Mouse (Mus musculus): ENCODE measurements at regions not wholly inside any gene's neighbourhood (a gene's known extent, or its start where the extent isn't known, plus 50 kb on each side); places are given as distances from the start of the nearest gene placed in this dataset.

DNA sequence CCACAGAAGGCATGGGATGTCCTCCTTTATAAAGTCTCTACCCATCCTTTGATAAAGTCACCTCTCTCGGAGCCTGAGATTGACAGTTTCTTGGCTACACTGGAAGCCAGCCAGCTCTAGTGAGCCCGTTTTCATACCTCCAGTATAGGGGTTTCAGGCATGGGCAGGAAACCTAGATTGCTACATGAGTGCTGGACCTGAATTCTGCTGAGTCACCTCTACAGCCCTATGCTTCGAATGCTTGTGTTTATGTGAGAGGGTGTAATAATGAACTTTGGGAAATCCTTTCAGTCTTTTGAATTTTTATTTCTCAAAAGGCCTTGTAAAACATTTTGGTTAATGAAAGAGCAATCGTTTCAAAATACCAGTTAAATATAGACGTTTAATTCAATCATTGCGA is 53.5 kb upstream of the Itga4 start:
- TF ChIP-seq CTCF (IDR thresholded peaks at IDR 0.05) (no peak), POLR2A (IDR thresholded peaks at IDR 0.05; ENCODE audit: insufficient read depth, low read depth, low read length) (no peak), EP300 (IDR thresholded peaks at IDR 0.05; ENCODE audit: insufficient read depth, low read depth, low read length) (no peak)

All from heart, adult 2 months (tissue).